Mouse (Mus musculus) kidney, postnatal 25 days (tissue): ENCODE results near the gene Carm1.
"Not testable (repeated sequence)": the region's sequence is repeated elsewhere in the genome, so short reads cannot be mapped to it uniquely, and the experiment has no call there.

Source experiments
- DNase-seq, 2 experiments: peaks; one replicate each; pipeline ENCODE4 v3.0.0; 2021; ENCODE audit warnings: mixed read lengths in 2 of 2

The Carm1 gene

DNA sequence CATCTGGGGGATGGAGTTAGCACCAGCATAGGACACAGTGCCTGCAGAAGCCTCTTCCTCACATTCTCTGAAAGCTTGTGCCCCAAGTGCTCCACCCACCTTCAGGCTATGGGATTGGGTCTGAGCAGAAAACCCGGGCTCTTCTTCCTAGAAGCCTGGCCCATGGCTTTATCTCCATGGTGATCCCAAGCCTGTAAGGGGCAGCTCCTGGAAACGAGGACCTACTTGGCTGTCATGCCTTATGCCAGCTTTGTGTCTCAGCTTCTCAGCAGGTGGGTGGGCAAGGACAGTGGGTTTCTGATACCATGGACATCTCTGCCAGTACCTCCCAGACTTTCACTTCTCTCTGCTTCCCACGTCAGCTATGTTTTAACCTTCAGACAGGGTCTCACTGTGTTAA lies 31.5 kb downstream of the Carm1 start:
- DNase-seq = no peak

GRCm38 (mm10) chr9:21585401-21585800 lies 38.7 kb downstream of the Carm1 start:
- DNase-seq = no peak

DNA sequence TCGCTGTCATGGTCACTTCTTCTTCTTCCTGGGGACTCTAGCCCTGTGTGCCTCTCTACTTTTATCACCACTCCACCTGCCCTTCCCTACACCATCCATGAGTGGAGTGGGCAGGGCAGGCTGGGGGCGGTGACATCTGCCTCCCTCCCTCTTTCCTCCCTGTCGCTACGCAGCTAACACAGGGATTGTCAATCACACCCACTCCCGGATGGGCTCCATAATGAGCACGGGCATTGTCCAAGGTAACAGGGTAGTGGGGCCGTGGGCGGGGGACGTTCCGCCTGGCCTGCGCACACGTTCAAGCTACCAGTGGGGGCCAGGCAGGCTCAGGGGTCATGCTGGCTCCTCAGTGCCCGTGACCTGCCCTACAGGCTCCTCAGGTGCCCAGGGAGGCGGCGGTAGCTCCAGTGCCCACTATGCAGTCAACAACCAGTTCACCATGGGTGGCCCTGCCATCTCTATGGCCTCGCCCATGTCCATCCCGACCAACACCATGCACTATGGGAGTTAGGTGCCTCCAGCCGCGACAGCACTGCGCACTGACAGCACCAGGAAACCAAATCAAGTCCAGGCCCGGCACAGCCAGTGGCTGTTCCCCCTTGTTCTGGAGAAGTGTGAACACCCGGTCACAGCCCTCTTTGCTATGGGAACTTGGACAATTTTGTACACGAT lies 41.1 kb downstream of the Carm1 start:
- DNase-seq = no peak

GRCm38 (mm10) chr9:21588350-21588749 lies 41.7 kb downstream of the Carm1 start:
- DNase-seq = peak in 1 of 2 experiments; percentile 57

- DNase-seq = no peak
These were observed 42.8 kb downstream of the Carm1 start for GRCm38 (mm10) chr9:21589538-21589937.

DNA sequence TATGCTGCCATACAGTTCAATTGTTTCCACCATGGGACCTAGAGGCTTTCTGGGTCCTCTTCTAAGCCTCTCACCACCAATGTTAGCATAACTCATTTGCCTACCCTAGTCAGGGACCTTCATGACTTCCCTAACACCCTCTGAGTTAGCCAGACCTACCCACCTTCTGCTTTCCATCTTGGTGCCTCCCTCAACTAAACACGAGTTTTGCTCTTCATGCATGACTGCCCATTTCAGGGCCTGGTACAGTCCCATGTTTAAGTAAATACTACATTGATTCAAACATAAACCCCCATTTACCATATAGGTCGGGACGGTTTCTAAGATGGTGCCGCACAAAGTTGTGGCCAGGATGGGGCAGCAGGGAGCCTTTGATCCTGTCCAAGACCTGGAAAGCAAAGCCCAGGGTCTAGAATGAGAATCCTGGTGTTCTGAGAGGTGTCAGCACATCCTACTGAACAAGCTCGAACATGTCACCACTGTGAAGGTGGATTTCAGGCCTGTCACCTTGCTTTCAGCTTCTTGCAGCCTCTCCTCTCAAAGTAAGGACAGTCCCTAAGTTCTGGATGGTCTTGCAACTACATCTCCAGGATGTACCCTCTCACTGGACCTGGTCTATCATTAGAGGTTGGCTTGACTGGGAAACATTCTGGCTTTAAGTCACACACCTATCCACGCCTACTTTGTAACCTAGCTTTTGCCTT lies 44.6 kb downstream of the Carm1 start:
- no peak for DNase-seq

DNA sequence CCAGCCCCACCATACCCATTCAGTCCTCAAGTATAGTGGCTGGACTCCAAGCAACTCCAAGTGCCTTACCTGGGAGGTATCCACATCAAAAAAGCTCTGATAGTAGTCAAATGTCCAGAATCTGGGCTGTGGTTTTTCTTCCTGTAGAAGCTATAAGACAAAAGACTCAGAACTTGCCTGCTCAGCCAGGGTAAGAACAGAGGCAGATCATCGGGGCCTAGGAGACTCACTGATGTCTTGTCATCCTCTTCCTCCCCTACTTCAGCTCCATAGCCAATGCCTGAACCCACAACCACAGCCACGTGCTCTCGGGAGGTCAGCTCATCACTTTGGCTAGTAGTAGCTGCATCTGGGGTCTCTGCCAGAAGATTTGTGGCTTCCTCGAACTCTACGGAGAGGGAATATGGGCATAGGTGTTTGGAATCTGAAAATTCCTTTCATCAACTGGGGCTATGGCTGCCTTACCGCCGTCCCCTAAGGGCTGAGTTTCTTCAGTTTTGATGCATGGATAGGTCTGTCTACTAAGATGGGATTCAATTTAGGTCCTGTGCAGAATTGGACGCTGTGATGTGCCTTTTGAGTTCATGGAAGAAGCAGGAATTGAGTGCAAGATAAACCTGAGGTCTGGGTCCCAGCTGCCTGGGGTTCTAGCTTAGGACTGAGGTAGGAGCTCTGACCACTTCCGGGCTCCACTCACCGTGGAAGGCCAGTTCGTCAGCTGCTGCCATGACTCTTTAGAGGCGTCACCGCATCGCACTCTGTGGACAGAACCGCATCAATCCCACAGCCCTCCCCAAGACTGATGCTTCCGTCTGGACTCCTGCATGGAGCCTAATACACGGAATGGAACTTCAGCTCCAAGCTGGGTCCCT lies 45.4 kb downstream of the Carm1 start:
- no peak for DNase-seq

DNA sequence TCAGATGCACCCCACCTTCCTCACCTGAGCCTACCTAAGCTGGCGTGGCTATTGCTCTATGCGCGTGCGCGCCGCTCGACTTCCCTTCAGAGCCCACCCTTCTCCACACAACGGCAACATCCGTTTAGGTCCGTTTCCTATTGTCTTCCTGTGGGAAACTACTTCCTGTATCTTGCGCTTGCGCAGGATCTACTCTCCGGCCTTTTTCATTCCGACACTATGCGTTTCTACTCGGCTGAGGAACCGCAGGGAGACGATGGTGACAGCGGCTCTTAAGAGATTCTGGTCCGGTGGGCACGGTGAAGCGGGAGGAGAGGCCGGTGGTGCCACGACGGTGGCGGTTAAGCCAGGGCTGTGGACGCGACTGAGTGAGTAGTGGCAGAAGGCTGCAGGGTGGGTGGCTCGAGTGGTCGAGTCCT lies 46.0 kb downstream of the Carm1 start, which contains the start of the genes Timm29 and Yipf2:
Gene Timm29, plus strand, starts transcription at position 20 of the 419 bp plus-strand sequence.
Gene Yipf2, minus strand, starts transcription at position 126 of the 419 bp plus-strand sequence.
- peak; percentile 92 to 94 for DNase-seq

DNA sequence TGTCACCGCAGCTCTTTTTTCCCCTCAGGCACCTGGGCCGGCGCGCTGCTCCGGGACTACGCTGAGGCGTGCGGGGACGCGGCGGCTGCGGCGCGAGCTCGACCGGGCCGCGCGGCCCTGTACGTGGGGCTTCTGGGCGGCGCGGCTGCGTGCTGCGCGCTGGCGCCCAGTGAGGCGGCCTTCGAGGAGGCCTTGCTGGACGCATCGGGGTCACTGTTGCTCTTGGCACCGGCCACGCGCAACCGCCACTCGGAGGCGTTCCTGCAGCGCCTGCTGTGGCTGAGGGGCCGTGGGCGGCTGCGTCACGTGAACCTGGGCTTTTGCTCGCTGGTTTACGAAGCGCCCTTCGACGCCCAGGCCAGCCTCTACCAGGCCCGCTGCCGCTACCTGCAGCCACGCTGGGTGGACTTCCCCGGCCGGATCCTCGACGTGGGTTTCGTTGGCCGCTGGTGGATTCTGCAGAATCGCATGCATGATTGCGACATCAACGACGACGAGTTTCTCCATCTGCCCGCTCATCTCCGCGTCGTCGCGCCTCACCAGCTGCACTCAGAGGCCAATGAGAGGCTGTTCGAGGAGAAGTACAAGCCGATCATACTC lies 46.5 kb downstream of the Carm1 start:
- DNase-seq = peak; percentile 50 to 78

- not testable (repeated sequence) for DNase-seq
These were observed 47.7 kb downstream of the Carm1 start for GRCm38 (mm10) chr9:21594350-21594749.

- DNase-seq = no peak
These were observed 48.1 kb downstream of the Carm1 start for GRCm38 (mm10) chr9:21594838-21595237.

DNA sequence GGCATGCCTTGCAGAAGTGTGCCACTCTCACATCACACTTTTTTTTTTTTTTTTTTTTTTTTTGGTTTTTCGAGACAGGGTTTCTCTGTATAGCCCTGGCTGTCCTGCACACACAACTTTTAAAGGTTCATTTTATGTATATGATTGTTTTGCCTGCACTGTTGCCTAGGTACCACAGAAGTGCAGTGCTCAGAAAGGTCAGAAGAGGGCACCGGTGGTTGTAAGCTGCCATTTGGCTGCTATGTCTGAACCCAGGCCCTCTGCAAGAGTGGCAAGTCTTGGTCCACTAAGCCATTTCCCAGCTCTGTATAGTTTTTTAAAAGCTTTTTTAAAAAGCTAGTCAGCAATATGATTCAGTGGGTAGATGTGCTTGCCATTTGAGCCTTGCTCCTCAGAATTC lies 51.5 kb downstream of the Carm1 start:
- DNase-seq = no peak

DNA sequence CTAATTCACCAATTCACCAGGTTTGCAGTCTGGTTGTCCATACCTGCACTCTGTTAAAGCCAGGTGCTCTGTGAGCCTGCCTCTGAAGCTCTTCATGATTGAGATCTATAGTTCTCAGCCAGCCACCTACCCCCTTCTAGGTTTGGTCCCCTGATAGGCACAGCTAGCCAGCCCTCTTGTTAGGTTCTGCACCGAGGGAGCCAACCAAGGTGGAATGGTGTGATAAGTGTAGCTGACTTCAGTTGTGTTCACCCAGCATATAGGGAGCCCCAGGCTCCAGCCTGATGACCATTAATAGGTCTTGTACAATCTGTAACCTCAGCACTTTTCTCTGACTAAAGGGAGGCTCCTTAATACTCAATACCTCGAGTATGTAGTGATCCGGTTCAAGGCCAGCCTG lies 53.5 kb downstream of the Carm1 start:
- no peak for DNase-seq

DNA sequence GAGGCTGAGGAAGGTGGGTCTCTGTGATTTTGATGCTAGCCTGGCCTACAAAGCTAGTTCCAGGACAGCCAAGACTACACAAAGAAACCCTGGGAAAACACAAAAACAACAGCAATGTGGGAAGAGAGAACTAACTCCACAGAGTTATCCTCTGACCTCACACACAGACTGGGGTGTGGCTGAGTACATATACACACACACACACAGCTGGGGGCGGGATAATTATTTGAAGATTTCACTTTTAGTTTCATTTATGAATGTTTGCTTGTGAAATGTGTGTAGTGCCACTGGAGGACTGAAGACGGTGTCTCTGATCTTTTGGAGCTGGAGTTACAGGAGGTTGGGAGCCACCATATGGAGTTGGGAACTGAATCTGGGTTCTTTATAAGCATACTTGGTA lies 54.4 kb downstream of the Carm1 start:
- DNase-seq = no peak

GRCm38 (mm10) chr9:21601722-21602399 lies 55.2 kb downstream of the Carm1 start:
- DNase-seq = peak; percentile 71 to 84

GRCm38 (mm10) chr9:21604119-21604518 lies 57.4 kb downstream of the Carm1 start:
- no peak for DNase-seq

DNA sequence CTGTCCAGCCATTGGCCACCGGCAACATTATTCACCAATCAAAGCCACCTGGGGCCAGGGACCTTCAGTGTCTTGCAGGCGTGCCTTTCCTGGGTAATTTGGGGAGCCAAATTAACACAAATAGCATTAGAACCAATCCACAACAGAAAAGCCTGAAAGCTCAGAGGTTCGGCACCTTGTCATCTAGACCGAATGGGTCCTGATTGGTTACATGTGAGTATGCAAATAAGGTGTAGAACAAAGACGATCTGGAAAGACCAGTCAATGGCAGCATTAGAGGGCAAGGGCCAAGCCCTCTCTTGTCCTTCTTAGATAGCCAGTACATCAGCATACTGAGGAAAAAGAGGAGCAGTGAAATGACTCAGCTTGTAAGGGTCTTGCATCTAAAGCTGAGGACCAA lies 59.2 kb downstream of the Carm1 start:
- DNase-seq = no peak

DNA sequence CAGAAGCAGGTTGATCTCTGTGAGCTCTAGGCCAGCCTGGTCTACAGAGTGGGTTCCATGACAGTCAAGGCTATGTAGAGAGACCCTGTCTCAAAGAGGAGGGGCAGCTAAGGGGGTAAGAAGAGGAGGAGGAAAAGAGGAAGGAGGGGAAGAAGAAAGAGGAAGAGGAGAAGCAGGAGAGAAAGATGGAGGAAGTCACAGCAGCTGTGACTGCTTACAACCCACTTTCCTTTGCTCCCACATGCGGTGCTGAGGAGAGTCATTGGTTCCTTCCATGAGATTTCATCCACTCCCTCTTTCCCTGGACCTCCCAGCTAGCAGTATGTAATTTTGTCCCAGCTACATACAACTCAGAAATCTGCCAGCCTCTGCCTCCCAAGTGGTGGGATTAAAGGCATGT lies 60.0 kb downstream of the Carm1 start:
- no peak for DNase-seq

GRCm38 (mm10) chr9:21609861-21610260 lies 63.2 kb downstream of the Carm1 start:
- DNase-seq = no peak

DNA sequence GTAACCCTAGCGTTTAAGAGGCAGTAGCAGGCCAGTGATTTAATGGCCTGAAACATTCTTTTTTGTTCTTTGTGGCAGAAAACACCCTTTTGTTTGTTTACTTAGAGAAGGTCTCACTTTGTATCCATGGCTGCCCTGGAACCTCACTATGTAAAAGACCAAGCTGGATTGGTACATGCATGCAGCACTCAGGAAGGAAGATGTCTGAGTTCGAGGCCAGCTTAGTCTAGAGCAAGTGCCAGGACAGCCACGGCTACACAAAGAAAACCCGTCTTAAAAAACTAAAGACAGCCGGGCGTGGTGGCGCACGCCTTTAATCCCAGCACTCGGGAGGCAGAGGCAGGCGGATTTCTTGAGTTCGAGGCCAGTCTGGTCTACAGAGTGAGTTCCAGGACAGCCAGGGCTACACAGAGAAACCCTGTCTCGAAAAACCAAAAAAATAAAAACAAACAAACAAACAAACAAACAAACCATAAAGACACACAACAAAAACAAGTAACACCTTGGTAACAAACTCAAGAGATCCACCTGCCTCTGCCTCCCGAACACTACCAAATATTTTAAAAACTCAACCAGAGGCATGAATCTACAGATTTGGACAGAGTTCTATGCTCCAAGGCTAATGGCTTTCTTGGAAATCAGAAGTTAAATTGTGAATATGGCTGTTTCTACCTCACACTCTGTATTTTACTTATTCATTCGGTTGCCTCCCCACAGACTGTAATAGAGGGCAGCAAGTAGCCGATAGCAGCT lies 68.3 kb downstream of the Carm1 start:
- no peak for DNase-seq

GRCm38 (mm10) chr9:21615617-21616231 lies 69.0 kb downstream of the Carm1 start, which contains the start of gene Smarca4:
Gene Smarca4, plus strand, starts transcription at chr9:21616169.
- peak; percentile 99 for DNase-seq
